Mouse (Mus musculus): ENCODE measurements at regions not wholly inside any gene's neighbourhood (a gene's known extent, or its start where the extent isn't known, plus 50 kb on each side); places are given as distances from the start of the nearest gene placed in this dataset.

DNA sequence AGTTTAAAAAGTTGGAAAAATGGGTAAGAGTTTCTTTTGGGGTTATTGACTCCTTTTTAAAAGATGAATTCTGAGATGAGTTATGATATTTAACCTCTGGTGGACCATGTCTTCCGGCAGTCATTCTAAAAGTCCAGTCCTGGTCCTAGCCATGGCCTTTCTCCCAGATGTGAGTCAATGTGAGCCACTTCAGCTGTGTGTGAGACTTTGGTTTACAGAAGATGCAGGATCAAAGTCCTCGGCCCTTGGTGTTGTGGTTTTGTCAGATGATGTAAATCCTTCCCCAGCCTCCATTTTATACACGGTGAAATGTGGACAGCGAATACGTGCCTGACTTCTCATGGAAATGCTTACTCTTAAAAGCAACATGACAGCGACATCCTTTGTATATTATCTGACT is 287.0 kb upstream of the Tmem132c start:
- Histone ChIP-seq H3K27ac (no peak overlapping the region), H3K4me2 (no peak overlapping the region), H3K27me3 (no peaks in the 10 kb centered on the region), H3K36me3 (no peaks in the 10 kb centered on the region), H3K9me3 (replicated peaks) (0 out of 2 replicates have a peak, but pooled peaks cover 2% of the 10 kb centered on the region), H3K9ac (no peak overlapping the region), H3K4me3 (replicated peaks) (no peak overlapping the region), H3K4me1 (no peaks in the 10 kb centered on the region)
- WGBS = 83% methylated on average over 6 of the region's 6 CpGs
- no peak for ATAC-seq (replicated peaks; ENCODE audit: low FRiP score)

DNA sequence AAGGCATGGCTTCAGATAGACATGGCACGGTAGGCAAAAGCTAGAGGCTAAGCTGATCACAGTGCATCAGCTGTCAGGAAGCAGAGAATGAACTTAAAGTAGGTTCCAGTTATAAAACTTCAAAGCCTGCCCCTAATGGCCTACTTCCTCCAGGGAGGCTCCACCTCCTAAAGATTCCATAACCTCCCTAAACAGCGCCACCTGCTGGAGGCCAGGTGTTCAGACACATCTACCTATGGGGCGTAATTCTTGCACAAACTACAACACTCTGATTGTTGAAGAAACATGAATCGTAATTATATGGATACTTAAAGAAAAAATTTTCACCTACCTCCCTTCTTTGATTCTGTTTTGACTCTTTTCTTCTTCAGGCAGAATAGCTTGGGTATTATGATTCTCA is 277.0 kb upstream of the Tmem132c start:
- Histone ChIP-seq H3K4me1 (no peaks in the 10 kb centered on the region), H3K4me2 (no peak overlapping the region), H3K4me3 (replicated peaks) (no peak overlapping the region), H3K27ac (no peak overlapping the region), H3K27me3 (no peaks in the 10 kb centered on the region), H3K36me3 (no peaks in the 10 kb centered on the region), H3K9ac (no peak overlapping the region), H3K9me3 (replicated peaks) (peaks cover 8% of the 10 kb centered on the region; the same call in 1 of the 2 replicates)
- ATAC-seq (replicated peaks; ENCODE audit: low FRiP score) = no peak
- WGBS = 79% methylated on average over 4 of the region's 4 CpGs

DNA sequence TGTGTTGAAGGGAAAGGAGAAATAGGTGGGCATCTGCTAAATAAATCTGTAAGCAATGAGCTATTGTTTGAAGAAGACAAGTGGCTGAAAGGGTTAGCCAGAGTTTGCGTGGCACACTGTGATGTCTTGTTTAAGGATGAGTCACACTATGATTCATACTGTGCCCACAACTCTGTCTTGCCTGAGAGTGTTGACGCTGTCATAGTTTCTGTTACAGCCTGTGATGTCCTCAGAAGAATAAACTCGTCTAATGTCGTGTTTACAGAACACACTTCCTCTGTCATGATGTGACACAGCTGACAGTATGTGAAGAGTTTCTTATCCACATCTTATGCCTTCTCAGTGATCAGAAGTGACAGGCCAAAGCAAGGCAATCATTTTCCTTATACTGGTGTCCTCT is 274.5 kb upstream of the Tmem132c start:
- no peak for ATAC-seq (replicated peaks; ENCODE audit: low FRiP score)
- H3K4me2 ChIP-seq = no peak overlapping the region
- WGBS = 79% methylated on average over 4 of the region's 4 CpGs
- peaks cover 4% of the 10 kb centered on the region; the same call in 1 of the 2 replicates for H3K9me3 ChIP-seq (replicated peaks)
- H3K4me3 ChIP-seq (replicated peaks) = no peak overlapping the region
- H3K9ac ChIP-seq = no peak overlapping the region
- no peaks in the 10 kb centered on the region for H3K27me3 ChIP-seq
- H3K36me3 ChIP-seq = no peaks in the 10 kb centered on the region
- H3K27ac ChIP-seq = no peak overlapping the region
- H3K4me1 ChIP-seq = no peaks in the 10 kb centered on the region

DNA sequence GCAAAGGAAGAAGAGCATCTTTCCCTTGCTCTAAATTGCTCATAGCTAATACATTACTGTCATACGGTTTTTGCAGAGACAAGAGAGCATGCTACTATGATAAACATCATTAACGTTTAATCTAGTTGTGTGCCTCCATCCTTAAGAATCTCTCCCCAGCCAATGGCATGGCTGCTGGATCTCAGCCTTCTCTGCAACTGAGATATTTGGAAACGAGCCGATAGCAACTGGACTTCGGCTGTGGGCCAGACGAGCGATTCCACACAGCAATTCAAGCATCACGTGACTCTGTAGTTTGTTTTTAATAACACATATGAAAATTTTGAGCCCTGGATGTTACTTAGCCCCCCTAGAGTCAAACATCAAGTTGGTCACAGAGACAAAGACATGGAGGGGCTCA is 272.2 kb upstream of the Tmem132c start:
- no peak for ATAC-seq (replicated peaks; ENCODE audit: low FRiP score)
- Histone ChIP-seq H3K4me2 (no peak overlapping the region), H3K4me3 (replicated peaks) (no peak overlapping the region), H3K36me3 (no peaks in the 10 kb centered on the region), H3K4me1 (no peaks in the 10 kb centered on the region), H3K9me3 (replicated peaks) (peaks cover 3% of the 10 kb centered on the region; the same call in 1 of the 2 replicates), H3K27ac (no peak overlapping the region), H3K9ac (no peak overlapping the region), H3K27me3 (no peaks in the 10 kb centered on the region)
- 84% methylated on average over 8 of the region's 8 CpGs for WGBS

DNA sequence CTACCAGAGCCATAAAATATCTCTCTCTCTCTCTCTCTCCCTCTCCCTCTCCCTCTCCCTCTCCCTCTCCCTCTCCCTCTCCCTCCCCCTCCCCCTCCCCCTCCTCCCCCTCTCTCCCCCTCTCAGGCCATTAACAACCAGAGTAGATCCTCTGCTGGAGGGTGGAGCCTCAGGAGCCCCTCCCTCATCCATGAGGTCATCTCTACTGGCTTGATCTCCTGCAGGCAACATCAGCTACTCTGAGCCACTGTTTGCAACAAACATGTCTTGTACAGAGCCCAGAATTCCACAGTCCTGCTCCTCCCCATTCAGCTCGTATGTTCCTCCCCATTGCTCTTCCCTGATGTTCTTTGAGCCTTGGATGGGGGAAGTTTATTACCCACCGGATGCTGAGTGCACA is 270.3 kb upstream of the Tmem132c start:
- H3K4me3 ChIP-seq (replicated peaks) = no peak overlapping the region
- no peaks in the 10 kb centered on the region for H3K4me1 ChIP-seq
- H3K27ac ChIP-seq = no peak overlapping the region
- no peaks in the 10 kb centered on the region for H3K27me3 ChIP-seq
- no peaks in the 10 kb centered on the region for H3K9me3 ChIP-seq (replicated peaks)
- no peak for ATAC-seq (replicated peaks; ENCODE audit: low FRiP score)
- H3K4me2 ChIP-seq = no peak overlapping the region
- H3K9ac ChIP-seq = no peak overlapping the region
- H3K36me3 ChIP-seq = no peaks in the 10 kb centered on the region
- 50% methylated on average over 2 of the region's 2 CpGs for WGBS

DNA sequence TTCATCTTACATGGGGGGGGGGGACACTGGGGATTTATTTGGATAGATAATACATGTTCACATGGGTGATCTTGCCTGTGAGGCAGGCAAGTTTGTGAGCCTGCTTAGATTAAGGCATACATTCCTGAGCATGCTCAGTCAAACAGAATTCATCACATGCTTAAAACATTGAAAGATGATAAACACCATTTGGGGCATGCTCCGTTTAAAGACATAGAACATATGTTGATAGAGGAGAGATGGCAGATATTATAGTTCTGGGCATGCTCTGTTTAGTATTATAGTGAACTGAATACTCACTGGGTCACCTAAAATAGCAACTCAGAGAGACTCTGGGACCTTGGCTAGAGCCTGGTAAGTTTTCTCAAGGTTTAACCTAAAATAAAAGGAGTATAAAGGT is 269.6 kb upstream of the Tmem132c start:
- H3K27ac ChIP-seq = no peak overlapping the region
- no peak overlapping the region for H3K9ac ChIP-seq
- WGBS = 79% methylated on average over 1 of the region's 1 CpGs
- no peaks in the 10 kb centered on the region for H3K9me3 ChIP-seq (replicated peaks)
- no peaks in the 10 kb centered on the region for H3K27me3 ChIP-seq
- no peaks in the 10 kb centered on the region for H3K36me3 ChIP-seq
- ATAC-seq (replicated peaks; ENCODE audit: low FRiP score) = no peak
- no peak overlapping the region for H3K4me3 ChIP-seq (replicated peaks)
- H3K4me2 ChIP-seq = no peak overlapping the region
- H3K4me1 ChIP-seq = no peaks in the 10 kb centered on the region

DNA sequence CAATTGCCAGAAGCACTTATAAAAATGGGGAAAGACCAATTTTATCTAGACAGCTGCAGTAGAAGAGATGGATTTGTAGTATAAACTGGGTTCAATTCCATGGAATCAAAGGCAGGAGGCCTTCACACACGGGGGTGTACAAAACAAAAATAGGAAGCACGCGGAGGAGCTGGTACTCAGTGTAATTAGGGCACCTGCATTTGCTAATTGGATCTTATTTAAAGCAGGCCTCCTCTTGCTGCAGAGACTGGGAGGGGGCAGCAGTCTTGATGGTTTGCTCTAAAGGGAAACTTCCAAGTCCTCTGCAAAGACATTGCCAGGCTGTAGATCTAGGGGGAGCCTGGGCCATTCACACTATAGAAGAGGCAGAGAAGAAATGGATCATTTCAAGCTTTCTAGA is 268.2 kb upstream of the Tmem132c start:
- WGBS = 43% methylated on average over 3 of the region's 3 CpGs
- H3K4me3 ChIP-seq (replicated peaks) = no peak overlapping the region

DNA sequence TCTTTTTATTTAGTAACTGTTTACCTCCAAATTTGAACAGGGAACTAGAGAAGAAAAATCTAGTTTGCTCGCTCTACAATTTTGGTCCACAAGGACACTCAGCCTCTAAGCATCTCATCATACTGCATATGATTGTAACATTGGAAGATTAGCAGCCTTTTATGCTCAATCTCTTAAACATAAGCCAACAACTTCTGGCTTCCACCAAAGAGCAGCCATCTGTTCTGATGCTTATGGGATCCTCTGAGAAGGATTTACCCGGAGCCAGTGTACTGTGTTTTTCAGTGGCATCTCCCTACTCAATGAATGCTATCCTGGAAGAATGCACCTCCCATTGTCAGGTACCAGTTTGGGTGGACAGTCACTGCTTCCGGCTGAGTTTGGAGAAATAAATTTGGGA is 267.0 kb upstream of the Tmem132c start:
- no peak for ATAC-seq (replicated peaks; ENCODE audit: low FRiP score)
- Histone ChIP-seq H3K4me1 (no peaks in the 10 kb centered on the region), H3K9ac (no peak overlapping the region)

More for the DNA sequence above, 268.2 kb upstream of the Tmem132c start:
- Histone ChIP-seq H3K9ac (no peak overlapping the region), H3K9me3 (replicated peaks) (no peaks in the 10 kb centered on the region), H3K27me3 (no peaks in the 10 kb centered on the region), H3K4me1 (no peaks in the 10 kb centered on the region), H3K36me3 (no peaks in the 10 kb centered on the region), H3K27ac (no peak overlapping the region), H3K4me2 (no peak overlapping the region)
- no peak for ATAC-seq (replicated peaks; ENCODE audit: low FRiP score)

DNA sequence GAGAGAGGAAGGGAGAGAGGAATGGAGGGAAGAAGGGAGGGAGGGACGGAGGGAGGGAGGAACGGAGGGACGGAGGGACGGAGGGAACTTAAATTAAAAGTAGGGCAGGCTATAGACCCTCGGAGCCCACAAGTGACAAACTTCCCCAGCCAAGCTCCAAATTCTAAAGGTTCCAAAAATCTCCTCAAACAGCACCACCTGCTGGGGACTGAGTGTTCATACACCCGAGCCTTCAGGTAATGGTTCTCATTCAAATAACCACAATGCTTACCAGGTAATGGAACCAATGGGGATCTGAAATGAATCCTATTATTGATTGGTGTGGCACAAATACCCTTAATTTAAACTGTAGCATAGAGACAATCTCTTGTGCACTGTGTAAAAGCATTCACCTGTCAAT is 246.0 kb upstream of the Tmem132c start:
- Histone ChIP-seq H3K27ac (no peak overlapping the region), H3K36me3 (no peaks in the 10 kb centered on the region), H3K4me3 (replicated peaks) (no peak overlapping the region), H3K4me1 (no peaks in the 10 kb centered on the region), H3K4me2 (no peak overlapping the region), H3K9ac (no peak overlapping the region), H3K9me3 (replicated peaks) (no peaks in the 10 kb centered on the region), H3K27me3 (no peaks in the 10 kb centered on the region)
- 49% methylated on average over 6 of the region's 6 CpGs for WGBS
- ATAC-seq (replicated peaks; ENCODE audit: low FRiP score) = no peak

More for the DNA sequence above, 267.0 kb upstream of the Tmem132c start:
- Histone ChIP-seq H3K9me3 (replicated peaks) (no peaks in the 10 kb centered on the region), H3K27me3 (no peaks in the 10 kb centered on the region), H3K27ac (no peak overlapping the region), H3K4me3 (replicated peaks) (no peak overlapping the region), H3K36me3 (no peaks in the 10 kb centered on the region), H3K4me2 (no peak overlapping the region)
- 89% methylated on average over 3 of the region's 3 CpGs for WGBS

DNA sequence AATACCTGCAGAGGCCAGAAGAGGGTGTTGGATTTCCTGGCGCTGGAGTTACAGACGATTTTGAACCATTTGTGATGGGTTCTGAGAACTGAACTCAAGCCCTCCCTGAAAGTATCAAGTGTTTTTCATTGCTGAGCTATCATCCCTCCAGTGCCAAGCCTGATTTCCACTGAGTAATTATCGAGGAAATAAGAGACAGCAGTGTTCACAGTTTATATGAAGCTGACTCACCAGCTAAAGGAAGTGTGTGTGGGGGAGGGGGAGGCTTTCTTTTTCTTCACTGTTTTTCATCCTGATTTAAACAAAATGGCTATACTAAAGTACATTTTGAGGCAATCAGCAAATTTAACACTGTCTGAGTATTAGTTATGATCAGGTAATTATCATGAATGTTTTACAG is 227.4 kb upstream of the Tmem132c start:
- WGBS = 58% methylated on average over 3 of the region's 3 CpGs
- no peak overlapping the region for H3K9ac ChIP-seq
- no peak overlapping the region for H3K4me2 ChIP-seq
- no peak for ATAC-seq (replicated peaks; ENCODE audit: low FRiP score)
- no peak overlapping the region for H3K4me3 ChIP-seq (replicated peaks)
- no peaks in the 10 kb centered on the region for H3K27me3 ChIP-seq
- H3K36me3 ChIP-seq = no peaks in the 10 kb centered on the region
- H3K4me1 ChIP-seq = no peaks in the 10 kb centered on the region
- H3K27ac ChIP-seq = no peak overlapping the region
- H3K9me3 ChIP-seq (replicated peaks) = no peaks in the 10 kb centered on the region

DNA sequence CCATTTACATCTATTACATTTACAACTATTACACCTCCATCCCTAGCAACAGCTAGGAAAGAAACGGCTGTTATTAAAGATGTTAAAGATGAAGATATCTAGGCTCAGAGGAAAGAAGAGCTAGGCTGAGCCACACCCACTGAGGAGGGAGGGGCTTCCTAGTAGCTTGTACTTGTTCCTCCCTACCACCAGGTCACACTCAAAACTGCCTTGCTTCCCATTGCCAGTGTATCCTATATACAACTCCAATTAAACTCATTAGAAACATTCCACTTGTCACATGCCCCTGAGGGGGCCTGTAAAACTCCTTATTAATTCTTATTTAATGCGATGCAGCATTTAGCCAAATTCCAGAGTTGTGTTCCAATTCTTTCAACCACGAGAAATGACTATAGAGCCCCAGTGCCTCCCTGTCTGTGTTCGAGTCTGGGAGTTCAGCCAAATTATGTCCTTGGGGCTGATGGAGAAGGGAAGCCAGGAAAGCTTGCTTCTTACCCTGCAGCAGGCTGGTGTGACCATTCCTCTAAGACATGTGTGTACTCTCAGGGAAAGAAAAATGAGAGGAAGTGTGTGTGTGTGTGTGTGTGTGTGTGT is 225.0 kb upstream of the Tmem132c start:
- no peak overlapping the region for H3K27ac ChIP-seq
- WGBS = 65% methylated on average over 4 of the region's 4 CpGs
- ATAC-seq (replicated peaks; ENCODE audit: low FRiP score) = no peak

DNA sequence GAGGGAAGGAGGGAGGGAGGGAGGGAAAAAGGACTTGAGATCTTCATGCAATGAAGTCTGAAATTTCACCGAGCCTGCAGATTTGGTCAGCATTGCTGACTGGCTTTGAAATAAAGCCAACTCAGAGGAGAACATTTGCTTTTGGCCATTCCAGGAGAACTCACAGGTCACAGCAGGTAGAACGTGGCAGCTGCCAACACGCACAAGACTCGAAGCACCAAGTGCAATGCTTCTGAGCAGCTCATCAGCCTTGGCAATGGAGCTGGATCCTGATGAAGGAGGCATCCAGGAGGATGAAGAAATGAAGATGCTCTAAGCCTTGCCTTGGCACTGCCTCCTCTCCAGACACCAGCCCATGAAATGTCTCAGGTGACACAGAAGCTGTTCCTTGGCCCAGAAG is 223.6 kb upstream of the Tmem132c start:
- no peak for ATAC-seq (replicated peaks; ENCODE audit: low FRiP score)
- 90% methylated on average over 4 of the region's 4 CpGs for WGBS
- no peak overlapping the region for H3K27ac ChIP-seq
- no peak overlapping the region for H3K4me3 ChIP-seq (replicated peaks)
- no peak overlapping the region for H3K4me2 ChIP-seq
- no peak overlapping the region for H3K9ac ChIP-seq
- no peaks in the 10 kb centered on the region for H3K4me1 ChIP-seq
- no peaks in the 10 kb centered on the region for H3K36me3 ChIP-seq
- no peaks in the 10 kb centered on the region for H3K9me3 ChIP-seq (replicated peaks)
- H3K27me3 ChIP-seq = no peaks in the 10 kb centered on the region

More for the DNA sequence above, 225.0 kb upstream of the Tmem132c start:
- Histone ChIP-seq H3K4me2 (no peak overlapping the region), H3K27me3 (no peaks in the 10 kb centered on the region), H3K9ac (no peak overlapping the region), H3K9me3 (replicated peaks) (no peaks in the 10 kb centered on the region), H3K36me3 (no peaks in the 10 kb centered on the region), H3K4me3 (replicated peaks) (no peak overlapping the region), H3K4me1 (no peaks in the 10 kb centered on the region)

DNA sequence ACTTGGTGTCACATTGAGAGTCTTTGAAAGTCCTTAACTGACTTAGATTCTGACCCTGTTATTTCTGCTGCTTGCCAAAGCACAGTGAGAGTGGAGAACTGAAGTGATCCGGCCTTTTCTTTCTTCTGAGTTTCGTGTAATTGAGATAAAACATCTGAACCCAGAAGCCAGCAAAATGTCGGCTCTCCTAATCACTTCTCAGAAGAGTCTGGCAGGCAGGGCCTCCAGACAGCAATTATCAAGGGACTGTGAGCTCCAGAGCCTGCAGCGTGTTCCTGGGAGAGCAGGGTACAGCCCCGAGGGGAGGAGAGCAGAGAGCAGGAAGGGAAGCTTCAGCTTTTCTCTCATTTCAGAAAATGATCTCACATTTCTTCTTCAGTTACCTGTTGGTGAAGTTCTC is 205.1 kb upstream of the Tmem132c start:
- Histone ChIP-seq H3K27me3 (no peaks in the 10 kb centered on the region), H3K27ac (no peak overlapping the region), H3K4me3 (replicated peaks) (no peak overlapping the region), H3K4me2 (no peak overlapping the region), H3K9me3 (replicated peaks) (no peaks in the 10 kb centered on the region), H3K4me1 (no peaks in the 10 kb centered on the region), H3K36me3 (no peaks in the 10 kb centered on the region), H3K9ac (no peak overlapping the region)
- no peak for ATAC-seq (replicated peaks; ENCODE audit: low FRiP score)
- WGBS = 23% methylated on average over 5 of the region's 5 CpGs

Measured in kidney, embryonic 15.5 days (tissue).